Mouse (Mus musculus): ENCODE measurements around the gene Ocm.
"Not testable (repeated sequence)": the region's sequence is repeated elsewhere in the genome, so short reads cannot be mapped to it uniquely, and the experiment has no call there.

Ocm gene

GRCm38 (mm10) chr5:144026620-144027263 is at the start of gene Ocm:
TSS of gene Ocm (minus strand) at chr5:144026670.
- DNase-seq (ENCODE audit: low spot score) = no peak

- no peak for DNase-seq (ENCODE audit: low spot score)
Measured at GRCm38 (mm10) chr5:144071249-144071648, 44.8 kb upstream of the Ocm start.

- DNase-seq (ENCODE audit: low spot score) = no peak
Measured at GRCm38 (mm10) chr5:144070064-144070463, 43.6 kb upstream of the Ocm start.

GRCm38 (mm10) chr5:144066036-144066435 is 39.6 kb upstream of the Ocm start:
- no peak for DNase-seq (ENCODE audit: low spot score)

- no peak for DNase-seq (ENCODE audit: low spot score)
Measured at GRCm38 (mm10) chr5:144064093-144064492, 37.6 kb upstream of the Ocm start.

GRCm38 (mm10) chr5:144054340-144054739 is 27.9 kb upstream of the Ocm start:
- DNase-seq (ENCODE audit: low spot score) = no peak

GRCm38 (mm10) chr5:144053450-144053849 is 27.0 kb upstream of the Ocm start:
- DNase-seq (ENCODE audit: low spot score) = no peak

GRCm38 (mm10) chr5:144051268-144051667 is 24.8 kb upstream of the Ocm start:
- DNase-seq (ENCODE audit: low spot score) = no peak

GRCm38 (mm10) chr5:144049881-144050280 is 23.4 kb upstream of the Ocm start:
- DNase-seq (ENCODE audit: low spot score) = no peak

GRCm38 (mm10) chr5:144047324-144047723 is 20.9 kb upstream of the Ocm start:
- DNase-seq (ENCODE audit: low spot score) = peak; percentile 30

GRCm38 (mm10) chr5:144043166-144043565 is 16.7 kb upstream of the Ocm start:
- no peak for DNase-seq (ENCODE audit: low spot score)

GRCm38 (mm10) chr5:144040720-144041364 is 14.4 kb upstream of the Ocm start:
- peak; percentile 68 for DNase-seq (ENCODE audit: low spot score)

GRCm38 (mm10) chr5:144039886-144040285 is 13.4 kb upstream of the Ocm start:
- no peak for DNase-seq (ENCODE audit: low spot score)

- no peak for DNase-seq (ENCODE audit: low spot score)
Measured at GRCm38 (mm10) chr5:144039156-144039675, 12.7 kb upstream of the Ocm start.

GRCm38 (mm10) chr5:144036952-144037351 is 10.5 kb upstream of the Ocm start:
- DNase-seq (ENCODE audit: low spot score) = no peak

GRCm38 (mm10) chr5:144034567-144034966 is 8.1 kb upstream of the Ocm start:
- DNase-seq (ENCODE audit: low spot score) = no peak

- DNase-seq (ENCODE audit: low spot score) = no peak
Measured at GRCm38 (mm10) chr5:144032491-144032890, 6.0 kb upstream of the Ocm start.

GRCm38 (mm10) chr5:144015845-144016244 is 10.6 kb downstream of the Ocm start:
- no peak for DNase-seq (ENCODE audit: low spot score)

GRCm38 (mm10) chr5:144015312-144015650 is 11.2 kb downstream of the Ocm start:
- no peak for DNase-seq (ENCODE audit: low spot score)

- DNase-seq (ENCODE audit: low spot score) = peak; percentile 53
Measured at GRCm38 (mm10) chr5:144014551-144015311, 11.7 kb downstream of the Ocm start, which contains the start of gene Ccz1. TSS of gene Ccz1 (minus strand) at chr5:144014877.

- not testable (repeated sequence) for DNase-seq (ENCODE audit: low spot score)
Measured at GRCm38 (mm10) chr5:144013366-144014134, 12.9 kb downstream of the Ocm start.
